Mouse (Mus musculus) forebrain, postnatal 0 days (tissue): Measurements from ENCODE around the gene Hnrnpa0. TPM values are rescaled to one million over a fixed set of nuclear protein-coding genes. Genes with fewer than 3 reads are reported as not detected.
"Not testable (repeated sequence)": the region's sequence is repeated elsewhere in the genome, so short reads cannot be mapped to it uniquely, and the experiment has no call there.

ENCODE experiments used
- ATAC-seq: fragments of 200-750 bp; cut with Nextera tagmentation; 2 replicates; pipeline ENCODE4 v1.8.0; 2017; ENCODE audit warnings: mild to moderate bottlenecking, moderate library complexity
- DNase-seq: peaks from one replicate; pipeline ENCODE4 v3.0.0-alpha.2; 2015
- H3K27ac ChIP-seq: fragments of 300-500 bp; sonication (generic); 2 replicates; pipeline ENCODE4 v1.5.1; 2014; ENCODE audit warnings: low read depth, mild to moderate bottlenecking, antibody characterized with exemption, low read length, moderate library complexity, mixed read lengths
- H3K27me3 ChIP-seq: fragments of 300-500 bp; sonication (generic); 2 replicates; pipeline ENCODE4 v1.6.1; 2014; ENCODE audit warnings: mild to moderate bottlenecking, low read length, mixed read lengths; ENCODE audit not compliant: insufficient read depth
- H3K36me3 ChIP-seq: fragments of 300-500 bp; sonication (generic); 2 replicates; pipeline ENCODE4 v1.6.1; 2014; ENCODE audit warnings: mild to moderate bottlenecking, moderate library complexity; ENCODE audit not compliant: insufficient read depth
- H3K4me1 ChIP-seq: fragments of 300-500 bp; sonication (generic); 2 replicates; pipeline ENCODE4 v1.6.1; 2014; ENCODE audit warnings: antibody characterized with exemption; ENCODE audit not compliant: insufficient read depth
- H3K4me2 ChIP-seq: fragments of 300-500 bp; sonication (generic); 2 replicates; pipeline ENCODE4 v1.6.1; 2014; ENCODE audit warnings: low read depth, mild to moderate bottlenecking, moderate library complexity
- H3K4me3 ChIP-seq: fragments of 300-500 bp; sonication (generic); 2 replicates; pipeline ENCODE4 v1.5.1; 2014; ENCODE audit warnings: low read depth, low read length, mixed read lengths
- H3K9ac ChIP-seq: fragments of 300-500 bp; sonication (generic); 2 replicates; pipeline ENCODE4 v1.6.1; 2014; ENCODE audit warnings: mild to moderate bottlenecking
- H3K9me3 ChIP-seq: fragments of 300-500 bp; sonication (generic); 2 replicates; pipeline ENCODE4 v1.6.1; 2016; ENCODE audit warnings: low read length
- CTCF ChIP-seq: sonication (generic); IDR thresholded peaks from 2 replicates; pipeline ENCODE4 v1.5.1; 2016; ENCODE audit warnings: antibody characterized with exemption, control low read depth, low read depth
- WGBS: fragments of 180-500 bp; shearing (Covaris S2); extraction: QIAGEN DNeasy Blood & Tissue Kit; methylation state at CpG from one replicate; pipeline ENCODE4 v1.1.7; 2014; 5-methylcytosine and 5-hydroxymethylcytosine counted together
- polyA plus RNA-seq: library from polyadenylated mRNA; unstranded; fragments of >200 nt; fragmentation: Nextera tagmentation; extraction: Ambion mirVana; gene quantifications from 2 replicates; pipeline ENCODE4 v1.2.1, GENCODE M21; 2015
- total RNA-seq: library from RNA; depleted of rRNA; stranded (reverse); fragments of >200 nt; gene quantifications from 2 replicates; pipeline ENCODE4 v1.2.3, GENCODE M21; 2014

Hnrnpa0 gene
- total and polyA plus RNA-seq, 2 experiments from 2014 or later: 76.5 to 234 TPM

DNA sequence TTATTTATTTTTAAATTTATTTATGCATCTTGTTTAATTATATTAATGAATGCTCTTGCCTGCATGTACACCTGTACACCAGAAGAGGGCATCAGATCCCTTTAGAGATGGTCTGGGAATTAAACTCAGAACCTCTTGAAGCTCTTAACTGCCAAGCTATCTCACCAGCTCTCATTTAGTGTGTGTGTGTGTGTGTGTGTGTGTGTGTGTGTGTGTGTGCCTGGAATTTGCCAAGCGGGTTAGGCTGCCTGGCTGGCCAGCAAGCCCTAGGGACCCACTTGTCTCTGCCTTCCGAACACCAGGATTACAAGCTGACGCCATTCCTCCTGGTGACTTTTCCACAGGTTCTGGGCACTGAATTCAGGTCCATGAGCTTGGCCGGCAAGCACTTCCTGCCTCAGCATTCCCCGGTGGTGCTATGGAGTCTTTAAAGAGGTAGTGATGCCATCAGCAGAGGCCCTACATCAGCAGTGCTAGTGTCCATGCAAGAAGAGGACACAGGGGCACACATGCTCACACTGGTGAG is 20.7 kb upstream of the Hnrnpa0 start:
- no peaks in the 10 kb centered on the region for H3K4me1 ChIP-seq
- no peak overlapping the region for H3K9ac ChIP-seq
- 40% methylated on average over 5 of the region's 5 CpGs for WGBS
- peak overlapping the region; percentile 60 for H3K4me2 ChIP-seq
- H3K36me3 ChIP-seq: no peaks in the 10 kb centered on the region
- DNase-seq: peak; percentile 54
- ATAC-seq: peak; percentile 76
- H3K9me3 ChIP-seq: no peaks in the 10 kb centered on the region
- peak; percentile 64 for TF ChIP-seq CTCF
- peak overlapping the region; percentile 29; the same call in 1 of the 2 replicates for H3K4me3 ChIP-seq
- H3K27ac ChIP-seq: no peak overlapping the region
- H3K27me3 ChIP-seq: no peaks in the 10 kb centered on the region

DNA sequence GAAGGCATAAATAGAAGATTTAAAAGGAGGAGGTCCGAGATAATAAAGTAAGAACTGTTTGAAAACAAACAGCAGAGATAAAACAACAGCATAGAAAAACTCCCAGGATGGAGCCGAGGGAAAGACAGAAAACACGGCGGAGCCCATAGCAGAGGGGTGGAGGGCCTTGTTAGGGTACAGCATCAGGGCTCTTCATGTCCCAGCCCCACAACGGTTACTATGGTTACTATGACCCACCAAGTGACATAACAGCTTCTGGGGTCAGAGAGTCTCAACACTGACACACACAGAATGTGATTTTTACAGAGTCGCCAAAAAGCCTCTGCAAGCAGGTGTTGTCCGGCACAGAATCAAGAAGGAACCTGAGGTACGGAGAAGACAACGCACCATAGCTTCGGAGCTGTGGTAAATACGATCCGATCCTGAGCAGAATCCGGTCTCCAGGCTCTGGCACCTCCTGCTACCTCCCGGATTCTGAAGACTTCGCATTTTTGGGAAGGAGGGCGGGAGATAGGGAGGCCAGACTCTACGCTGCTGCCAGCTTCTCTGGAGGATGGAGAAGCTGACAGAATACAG is 20.0 kb upstream of the Hnrnpa0 start:
- TF ChIP-seq CTCF: no peak
- Histone ChIP-seq H3K4me2 (peak overlapping the region; percentile 60), H3K4me1 (no peaks in the 10 kb centered on the region), H3K36me3 (no peaks in the 10 kb centered on the region), H3K9ac (0 out of 2 replicates have a peak overlapping the region, but pooled peaks have one; percentile 14), H3K9me3 (no peaks in the 10 kb centered on the region), H3K4me3 (peak overlapping the region; percentile 29), H3K27me3 (no peaks in the 10 kb centered on the region), H3K27ac (no peak overlapping the region)
- WGBS: under 1% methylated on average over 17 of the region's 17 CpGs
- ATAC-seq (peak; percentile 94), DNase-seq (peak; percentile 87)

DNA sequence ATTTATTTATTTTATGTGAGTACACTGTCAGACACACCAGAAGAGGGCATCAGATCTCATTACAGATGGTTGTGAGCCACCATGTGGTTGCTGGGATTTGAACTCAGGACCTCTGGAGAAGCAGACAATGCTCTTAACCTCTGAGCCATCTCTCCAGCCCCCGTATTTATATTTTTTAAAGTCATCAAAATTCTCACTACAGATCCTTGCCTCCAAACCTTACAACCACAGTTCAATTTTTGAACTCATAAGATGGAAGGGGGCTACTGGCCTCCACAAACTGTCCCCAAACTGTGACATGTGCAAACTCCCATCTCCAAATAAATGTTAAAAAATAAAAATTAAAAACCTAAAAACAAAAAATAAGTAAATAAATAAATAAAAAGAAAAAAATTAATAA is 19.4 kb upstream of the Hnrnpa0 start:
- 89% methylated on average over 1 of the region's 1 CpGs for WGBS
- Histone ChIP-seq H3K4me1 (no peaks in the 10 kb centered on the region), H3K27ac (no peak overlapping the region), H3K9ac (no peak overlapping the region), H3K27me3 (no peaks in the 10 kb centered on the region), H3K36me3 (no peaks in the 10 kb centered on the region), H3K4me2 (no peak overlapping the region), H3K4me3 (no peak overlapping the region), H3K9me3 (no peaks in the 10 kb centered on the region)
- no peak for TF ChIP-seq CTCF
- ATAC-seq: no peak
- DNase-seq: no peak

DNA sequence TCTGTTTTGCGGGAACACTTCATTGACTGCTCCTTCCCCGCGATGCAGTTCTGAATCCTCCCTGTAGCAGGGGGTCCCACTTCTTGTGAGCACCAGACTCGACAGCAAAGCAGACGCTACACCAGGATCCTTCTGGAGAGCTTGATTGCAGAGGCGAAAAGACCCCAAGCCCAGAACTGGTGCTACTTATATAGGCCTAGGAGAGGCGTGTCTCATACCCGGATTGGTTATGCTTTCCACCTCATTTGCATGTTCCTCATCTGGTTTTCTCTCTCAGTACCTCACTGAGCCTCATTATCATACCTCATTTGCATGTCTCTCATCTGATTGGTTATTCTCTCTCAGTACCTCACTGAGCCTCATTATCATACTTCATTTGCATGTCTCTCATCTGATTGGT is 18.2 kb upstream of the Hnrnpa0 start:
- not testable (repeated sequence) for H3K9me3 ChIP-seq, H3K4me3 ChIP-seq, H3K4me1 ChIP-seq, H3K27me3 ChIP-seq, ATAC-seq, H3K4me2 ChIP-seq, DNase-seq, H3K9ac ChIP-seq, H3K27ac ChIP-seq, H3K36me3 ChIP-seq
- WGBS: 95% methylated on average over 8 of the region's 8 CpGs

DNA sequence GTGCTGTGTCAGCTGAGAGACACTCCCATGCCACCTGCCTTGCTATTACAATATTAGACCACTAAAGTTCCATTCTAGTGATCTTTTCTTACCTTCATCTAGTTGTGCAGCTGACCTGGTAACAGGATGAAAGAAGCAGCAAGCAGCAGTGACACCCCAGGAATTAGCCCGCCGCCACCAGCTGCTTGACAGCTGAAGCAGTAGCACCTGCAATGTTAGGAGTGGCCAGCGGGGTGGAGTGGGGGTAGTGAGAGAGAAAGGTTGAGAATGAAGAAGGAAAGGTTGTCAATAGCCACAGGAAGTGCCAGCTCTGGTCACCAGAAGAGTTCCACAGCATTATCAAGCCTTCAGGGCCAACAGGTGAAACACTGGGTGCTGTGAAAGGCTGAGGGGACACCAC is 3.3 kb upstream of the Hnrnpa0 start:
- ATAC-seq (no peak), DNase-seq (no peak)
- 42% methylated on average over 3 of the region's 3 CpGs for WGBS
- Histone ChIP-seq H3K27ac (no peak overlapping the region), H3K9me3 (no peaks in the 10 kb centered on the region), H3K36me3 (no peaks in the 10 kb centered on the region), H3K27me3 (no peaks in the 10 kb centered on the region), H3K9ac (no peak overlapping the region), H3K4me3 (no peak overlapping the region), H3K4me1 (peaks cover 9% of the 10 kb centered on the region), H3K4me2 (no peak overlapping the region)
- no peak for TF ChIP-seq CTCF

DNA sequence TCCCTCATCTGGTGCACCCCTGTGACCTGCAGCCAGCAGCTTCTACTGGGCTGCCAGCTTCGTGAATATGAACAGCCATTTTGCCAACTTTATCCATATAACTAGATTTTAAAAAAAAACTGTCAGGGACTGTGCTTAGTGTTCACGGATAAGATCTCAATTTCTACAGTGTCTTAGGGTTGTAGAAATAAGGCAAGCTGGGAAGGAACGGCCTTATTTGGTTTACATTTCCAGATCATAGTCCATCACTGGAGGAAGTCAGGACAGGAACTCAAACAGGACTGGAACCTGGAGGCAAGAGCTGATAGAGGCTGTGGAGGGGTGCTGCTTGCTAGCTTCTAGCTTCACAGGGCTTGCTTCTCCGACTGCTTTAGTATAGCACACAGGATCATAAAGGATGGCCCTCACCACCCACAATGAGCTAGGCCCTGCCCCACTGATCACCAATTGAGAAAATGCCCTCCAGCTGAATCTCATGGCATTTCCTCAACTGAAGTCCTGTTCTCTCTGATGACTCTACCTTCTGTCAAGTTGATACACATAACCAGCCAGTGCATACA is 1.4 kb upstream of the Hnrnpa0 start:
- Histone ChIP-seq H3K36me3 (no peaks in the 10 kb centered on the region), H3K9ac (peak overlapping the region; percentile 99), H3K9me3 (no peaks in the 10 kb centered on the region), H3K4me2 (peak overlapping the region; percentile 88), H3K4me3 (peak overlapping the region; percentile 100), H3K4me1 (peaks cover 21% of the 10 kb centered on the region), H3K27ac (peak overlapping the region; percentile 100), H3K27me3 (no peaks in the 10 kb centered on the region)
- ATAC-seq: no peak
- DNase-seq: no peak
- TF ChIP-seq CTCF: no peak
- 40% methylated on average over 4 of the region's 4 CpGs for WGBS

DNA sequence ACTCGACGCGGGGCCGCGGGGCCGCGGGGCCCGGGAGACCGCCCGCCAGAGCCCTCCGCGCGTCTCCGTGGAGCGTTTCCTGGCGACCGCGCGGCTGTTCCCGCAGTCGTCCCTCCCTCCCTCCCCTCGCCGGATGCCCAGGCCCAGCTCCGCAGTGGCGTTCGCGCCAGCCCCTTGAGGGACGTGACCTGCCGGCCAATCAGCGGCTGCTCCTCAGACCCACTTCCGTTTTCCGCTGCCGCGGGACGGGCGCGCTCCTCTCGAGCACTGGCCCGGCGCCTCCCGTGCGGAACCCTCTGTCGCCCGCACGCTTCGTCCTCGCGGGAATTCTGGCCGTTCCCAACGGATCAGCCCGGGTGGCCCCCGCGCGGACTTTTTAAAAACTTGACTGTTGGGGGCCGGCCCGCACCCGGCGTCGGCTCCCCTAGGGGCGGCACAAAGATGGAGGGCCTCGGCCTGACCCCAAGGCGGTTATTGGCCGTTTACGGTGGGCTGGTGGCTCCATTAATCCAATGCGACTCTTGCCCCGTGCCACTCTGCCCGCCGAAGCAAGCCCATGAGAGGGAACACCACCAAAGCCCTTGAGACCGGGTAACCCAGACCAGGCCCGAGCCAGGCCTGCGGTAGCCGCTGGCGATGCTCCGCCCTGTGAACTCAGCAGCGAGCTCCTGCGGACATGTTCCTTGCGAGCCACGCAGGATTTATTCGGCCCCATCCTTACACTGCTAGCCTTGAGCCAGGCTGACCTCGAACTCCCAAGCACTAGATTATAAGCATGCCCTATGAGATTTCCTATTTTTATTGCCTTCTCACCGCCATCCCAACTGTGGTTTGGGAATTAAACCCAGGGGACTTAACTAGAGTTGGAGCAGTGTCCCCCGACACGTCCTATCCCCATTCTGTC is 664 bp upstream of the Hnrnpa0 start:
- TF ChIP-seq CTCF: no peak
- Histone ChIP-seq H3K9ac (peak overlapping the region; percentile 99), H3K4me1 (peaks cover 25% of the 10 kb centered on the region), H3K4me2 (peak overlapping the region; percentile 88), H3K27me3 (no peaks in the 10 kb centered on the region), H3K9me3 (no peaks in the 10 kb centered on the region), H3K36me3 (no peaks in the 10 kb centered on the region), H3K4me3 (peak overlapping the region; percentile 100), H3K27ac (peak overlapping the region; percentile 100)
- peak; percentile 97 for ATAC-seq
- under 1% methylated on average over 75 of the region's 83 CpGs for WGBS
- DNase-seq: peak; percentile 98
